Mouse (Mus musculus) liver, embryonic 14.5 days (tissue): Measurements from ENCODE around the gene Ifnar2.

ENCODE experiments used
- CTCF ChIP-seq: IDR thresholded peaks from 2 replicates; pipeline ENCODE4 v1.5.1; 2016; ENCODE audit warnings: antibody characterized with exemption, low read depth, control low read depth
- EP300 ChIP-seq: IDR thresholded peaks from 2 replicates; pipeline ENCODE4 v1.6.1; 2016; ENCODE audit warnings: antibody characterized with exemption, low read depth

DNA sequence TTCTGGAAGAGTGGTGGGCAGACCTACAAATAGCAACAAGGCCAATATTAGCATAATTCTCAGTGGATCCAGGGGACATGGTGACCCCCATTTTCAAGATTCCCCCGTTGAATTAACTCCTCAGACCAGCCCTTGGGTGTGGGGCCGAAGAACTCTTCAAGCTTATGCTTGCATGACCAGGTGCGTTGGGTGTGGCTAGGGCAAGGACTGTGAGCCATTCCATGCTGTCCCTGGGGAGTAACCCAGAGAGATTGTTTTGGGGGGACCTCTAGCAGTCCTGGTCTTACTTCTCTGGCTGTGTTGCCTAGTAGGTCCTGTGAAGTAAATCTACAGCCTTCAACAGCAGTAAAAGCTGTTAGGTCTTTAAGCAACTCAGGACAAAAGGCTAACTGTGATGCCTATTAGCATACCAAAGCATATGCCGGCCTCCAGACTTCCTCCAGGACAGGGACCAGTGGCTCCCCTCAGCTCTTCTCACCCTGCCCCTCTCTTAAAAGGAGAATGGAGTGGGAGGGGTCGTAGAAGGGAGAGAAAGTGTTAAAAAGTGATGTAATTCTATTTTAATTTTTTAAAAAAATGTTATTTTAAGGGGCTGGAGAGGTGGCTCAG, 60.2 kb downstream of the Ifnar2 start:
- no peak for TF ChIP-seq CTCF
- TF ChIP-seq EP300 = no peak
